Mouse (Mus musculus): Measurements from ENCODE around the gene Zpbp2.

- TF ChIP-seq CTCF (IDR thresholded peaks at IDR 0.05; ENCODE audit: low read depth, low read length) (no peak), POLR2A (IDR thresholded peaks at IDR 0.05; ENCODE audit: extremely low read depth, insufficient read depth, low read length) (no peak)
These were observed 37.0 kb downstream of the Zpbp2 start for GRCm38 (mm10) chr11:98587684-98588546.

All from liver, adult 2 months (tissue).